In genomic region chr7:44604139-44604606, GRCm38 (mm10) we compare ENCODE assay signal across 8 mouse cellular contexts. TPM values are rescaled to one million over a fixed set of nuclear protein-coding genes. Genes with fewer than 3 reads are reported as not detected.
DNase-seq lines count a peak whose midpoint lies in the region; ATAC-seq lines count a peak whose summit lies in the region.

No protein-coding gene starts in this region.

- H3K27me3 ChIP-seq in heart, embryonic 13.5 days (replicated peaks), result peaks cover 96% of the 10 kb centered on the region
- H3K27me3 ChIP-seq in forebrain, embryonic 11.5 days (ENCODE audit: control insufficient read depth, insufficient read depth, low read length), result peaks cover 15% of the 10 kb centered on the region

- peak overlapping the region; percentile 38 for H3K4me3 ChIP-seq in heart, embryonic 13.5 days
- peak overlapping the region; percentile 23 for H3K4me3 ChIP-seq in forebrain, embryonic 11.5 days (ENCODE audit: low read depth, low read length)

- H3K36me3 ChIP-seq in heart, embryonic 13.5 days, result no peaks in the 10 kb centered on the region
- H3K36me3 ChIP-seq in forebrain, embryonic 11.5 days (ENCODE audit: control insufficient read depth, insufficient read depth, low read length), result no peaks in the 10 kb centered on the region

- DNase-seq in heart, postnatal 25 days (ENCODE audit: low spot score), result no peak
- peak; percentile 89 for DNase-seq in NIH3T3 (ENCODE audit: low read depth)
- DNase-seq in forebrain, embryonic 11.5 days (ENCODE audit: low spot score), result peak; percentile 91
- peak; percentile 59 for DNase-seq in layer of hippocampus, postnatal 36 days
- peak; percentile 86 for DNase-seq in neural tube, embryonic 10.5 days (ENCODE audit: extremely low spot score, low spot score)
- no peak for DNase-seq in urinary bladder, postnatal 4 days (ENCODE audit: low spot score in 2 of 2)

- under 1% methylated on average over 25 of the region's 25 CpGs for WGBS in heart, embryonic 13.5 days
- WGBS in forebrain, embryonic 11.5 days, result under 1% methylated on average over 25 of the region's 25 CpGs

- no peak overlapping the region for H3K27ac ChIP-seq in heart, embryonic 13.5 days (replicated peaks)
- no peak overlapping the region for H3K27ac ChIP-seq in forebrain, embryonic 11.5 days (ENCODE audit: low read depth, low read length)

- ATAC-seq in heart, embryonic 13.5 days (ENCODE audit: extremely low read depth, insufficient number of reproducible peaks, low FRiP score, low TSS enrichment), result no peak
- peak; percentile 84 for ATAC-seq in forebrain, embryonic 11.5 days (replicated peaks; ENCODE audit: low FRiP score)
- no peak for ATAC-seq in megakaryocyte-erythroid progenitor cell, adult 5-6 weeks (replicated peaks; ENCODE audit: low FRiP score, low TSS enrichment, poor library complexity, severe bottlenecking)

- intact Hi-C loops in heart, postnatal 25 days (cut with DNase I), result no loop called here

- H3K4me2 ChIP-seq in heart, embryonic 13.5 days, result peak overlapping the region; percentile 63
- peak overlapping the region; percentile 46 for H3K4me2 ChIP-seq in forebrain, embryonic 11.5 days (ENCODE audit: low read depth, low read length, severe bottlenecking)

- H3K9ac ChIP-seq in heart, embryonic 13.5 days, result no peak overlapping the region
- H3K9ac ChIP-seq in forebrain, embryonic 11.5 days (ENCODE audit: low read length), result 0 out of 2 replicates have a peak overlapping the region, but pooled peaks have one; percentile 3

- peaks cover 4% of the 10 kb centered on the region for H3K4me1 ChIP-seq in heart, embryonic 13.5 days
- H3K4me1 ChIP-seq in forebrain, embryonic 11.5 days (replicated peaks; ENCODE audit: control insufficient read depth, insufficient read depth, low read length), result peaks cover 16% of the 10 kb centered on the region

- no peaks in the 10 kb centered on the region for H3K9me3 ChIP-seq in heart, embryonic 13.5 days
- no peaks in the 10 kb centered on the region for H3K9me3 ChIP-seq in forebrain, embryonic 11.5 days (ENCODE audit: control insufficient read depth, low read length)

RNA-seq across cellular contexts. Expression of gene Kcnc3, which starts 13.7 kb away (rescaled TPM):
- 0.05 and 0.17 TPM in 2 replicates for polyA plus RNA-seq in heart, embryonic 13.5 days (2015; fragmentation: Nextera tagmentation; extraction: Ambion mirVana)
- total RNA-seq in heart, postnatal 25 days (2021), result 1 to 10 TPM; 1.9 to 2.3 TPM
- polyA plus RNA-seq in forebrain, embryonic 11.5 days (2014; fragmentation: Nextera tagmentation; extraction: Ambion mirVana), result 1.8 and 2.0 TPM in 2 replicates
- 100 to 1,000 TPM; 175 to 188 TPM for total RNA-seq in layer of hippocampus, postnatal 36 days (2021)
- 1.9 and 7.9 TPM in 2 replicates for total RNA-seq in megakaryocyte-erythroid progenitor cell, adult 5-6 weeks (2014; fragmentation: Nextera tagmentation)
- total RNA-seq in megakaryocyte-erythroid progenitor cell, adult 5-6 weeks (2017), result 0.11 TPM in 1 of 2 replicates, not detected in the other

RNA-seq across cellular contexts. Expression of gene Napsa, which starts 32.0 kb away (rescaled TPM):
- polyA plus RNA-seq in heart, embryonic 13.5 days (2015; fragmentation: Nextera tagmentation; extraction: Ambion mirVana), result 0.39 and 0.43 TPM in 2 replicates
- under 1 TPM; 0.31 to 0.64 TPM for total RNA-seq in heart, postnatal 25 days (2021)
- polyA plus RNA-seq in forebrain, embryonic 11.5 days (2014; fragmentation: Nextera tagmentation; extraction: Ambion mirVana), result 0.68 and 0.92 TPM in 2 replicates
- under 1 TPM in 1 of 2 experiments, not detected in 1; 0.25 TPM for total RNA-seq in layer of hippocampus, postnatal 36 days (2021)
- 5.3 and 10.3 TPM in 2 replicates for total RNA-seq in megakaryocyte-erythroid progenitor cell, adult 5-6 weeks (2014; fragmentation: Nextera tagmentation)
- total RNA-seq in megakaryocyte-erythroid progenitor cell, adult 5-6 weeks (2017), result 2.0 and 11.0 TPM in 2 replicates

RNA-seq across cellular contexts. Expression of gene Nr1h2, which starts 50.4 kb away (rescaled TPM):
- 53.5 and 58.3 TPM in 2 replicates for polyA plus RNA-seq in heart, embryonic 13.5 days (2015; fragmentation: Nextera tagmentation; extraction: Ambion mirVana)
- 10 to 100 TPM; 40.7 to 48.4 TPM for total RNA-seq in heart, postnatal 25 days (2021)
- polyA plus RNA-seq in forebrain, embryonic 11.5 days (2014; fragmentation: Nextera tagmentation; extraction: Ambion mirVana), result 72.3 and 76.4 TPM in 2 replicates
- total RNA-seq in layer of hippocampus, postnatal 36 days (2021), result 10 to 100 TPM; 58.7 to 62.1 TPM
- total RNA-seq in megakaryocyte-erythroid progenitor cell, adult 5-6 weeks (2014; fragmentation: Nextera tagmentation), result 68.7 and 69.2 TPM in 2 replicates
- 28.8 and 59.9 TPM in 2 replicates for total RNA-seq in megakaryocyte-erythroid progenitor cell, adult 5-6 weeks (2017)

RNA-seq across cellular contexts. Expression of gene Pold1, which starts 55.5 kb away (rescaled TPM):
- 56.1 and 58.7 TPM in 2 replicates for polyA plus RNA-seq in heart, embryonic 13.5 days (2015; fragmentation: Nextera tagmentation; extraction: Ambion mirVana)
- 10 to 100 TPM; 12.5 to 12.8 TPM for total RNA-seq in heart, postnatal 25 days (2021)
- polyA plus RNA-seq in forebrain, embryonic 11.5 days (2014; fragmentation: Nextera tagmentation; extraction: Ambion mirVana), result 124 and 133 TPM in 2 replicates
- total RNA-seq in layer of hippocampus, postnatal 36 days (2021), result 1 to 10 TPM; 6.2 to 8.7 TPM
- 194 and 214 TPM in 2 replicates for total RNA-seq in megakaryocyte-erythroid progenitor cell, adult 5-6 weeks (2014; fragmentation: Nextera tagmentation)
- total RNA-seq in megakaryocyte-erythroid progenitor cell, adult 5-6 weeks (2017), result 61.0 and 90.8 TPM in 2 replicates

Comparison
In these comparisons a context has a peak if more than half of its experiments do, and no peak if none do; other contexts are left out.
1. DNase-seq: peak in NIH3T3 (single experiment), forebrain, embryonic 11.5 days (single experiment), layer of hippocampus, postnatal 36 days (2 of 2) and neural tube, embryonic 10.5 days (single experiment); none in heart, postnatal 25 days (single experiment) and urinary bladder, postnatal 4 days (0 of 2).
2. RNA of gene Kcnc3, which starts 13.7 kb away (total RNA-seq): 175 to 188 TPM in layer of hippocampus, postnatal 36 days; 1.9 to 2.3 TPM in heart, postnatal 25 days and 0.11 to 7.9 TPM in megakaryocyte-erythroid progenitor cell, adult 5-6 weeks; every median in the first group is over 10 times any median in the second.